Mouse (Mus musculus) urinary bladder, postnatal 36 days (tissue): ENCODE data around the gene Mgll.

Source experiments
- DNase-seq, 2 experiments: peaks; one replicate each; pipeline ENCODE4 v3.0.0; 2022; ENCODE audit warnings: low spot score in 2 of 2, mixed read lengths in 1 of 2

Mgll gene

GRCm38 (mm10) chr6:88844901-88845565 lies 120.8 kb downstream of the Mgll start:
- no peak for DNase-seq

GRCm38 (mm10) chr6:88847571-88847970 lies 123.4 kb downstream of the Mgll start:
- DNase-seq, result no peak

GRCm38 (mm10) chr6:88849270-88849669 lies 125.1 kb downstream of the Mgll start:
- no peak for DNase-seq

- no peak for DNase-seq
These were observed 125.8 kb downstream of the Mgll start for GRCm38 (mm10) chr6:88850034-88850433.

- DNase-seq, result no peak
These were observed 130.3 kb downstream of the Mgll start for GRCm38 (mm10) chr6:88854509-88854908.

GRCm38 (mm10) chr6:88855636-88856035 lies 131.4 kb downstream of the Mgll start:
- DNase-seq, result peak in 1 of 2 experiments; percentile 39

- no peak for DNase-seq
These were observed 133.0 kb downstream of the Mgll start for GRCm38 (mm10) chr6:88857249-88857648.

- no peak for DNase-seq
These were observed 133.6 kb downstream of the Mgll start for GRCm38 (mm10) chr6:88857830-88858229.

- DNase-seq, result no peak
These were observed 134.1 kb downstream of the Mgll start for GRCm38 (mm10) chr6:88858341-88858740.

- no peak for DNase-seq
These were observed 136.7 kb downstream of the Mgll start for GRCm38 (mm10) chr6:88860914-88861313.

- no peak for DNase-seq
These were observed 141.5 kb downstream of the Mgll start for GRCm38 (mm10) chr6:88865704-88866103.

- DNase-seq, result peak in 1 of 2 experiments; percentile 32
These were observed 145.2 kb downstream of the Mgll start for GRCm38 (mm10) chr6:88869459-88869858.

GRCm38 (mm10) chr6:88870594-88870993 lies 146.4 kb downstream of the Mgll start:
- no peak for DNase-seq

- DNase-seq, result no peak
These were observed 147.3 kb downstream of the Mgll start for GRCm38 (mm10) chr6:88871546-88871945.

GRCm38 (mm10) chr6:88872811-88873210 lies 148.6 kb downstream of the Mgll start:
- DNase-seq, result no peak

- DNase-seq, result no peak
These were observed 150.0 kb downstream of the Mgll start for GRCm38 (mm10) chr6:88873965-88874867.

GRCm38 (mm10) chr6:88874868-88875508 lies 150.8 kb downstream of the Mgll start, which contains the start of gene Podxl2:
TSS of gene Podxl2 (minus strand) at chr6:88875044.
- DNase-seq, result peak; percentile 42 to 61
